Mouse (Mus musculus): ENCODE results near the gene Wsb2.
"Not testable (repeated sequence)": the region's sequence is repeated elsewhere in the genome, so short reads cannot be mapped to it uniquely, and the experiment has no call there.

Gene Wsb2

DNA sequence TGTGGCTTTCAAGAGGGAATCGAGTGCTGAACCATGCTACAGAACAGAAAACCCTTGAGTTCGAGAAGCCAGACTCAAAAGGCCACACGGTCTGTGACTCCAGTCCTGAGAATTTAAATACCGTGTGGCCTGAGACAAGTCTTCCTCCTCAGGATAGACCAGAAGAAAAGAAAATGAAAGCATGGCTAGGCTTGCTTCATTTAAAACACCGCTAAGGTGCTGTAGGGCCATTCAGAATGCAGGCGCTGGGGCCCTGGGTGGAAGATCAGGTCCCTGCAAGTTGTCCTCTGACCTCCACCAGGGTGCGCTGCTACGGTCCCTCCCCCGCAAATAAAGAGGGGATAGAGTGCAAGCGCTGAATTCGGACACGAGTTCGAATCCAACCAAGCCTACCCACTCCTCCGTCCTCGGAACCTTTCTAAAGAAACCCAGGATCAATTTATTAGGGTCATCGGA is 31.2 kb downstream of the Wsb2 start:
- DNase-seq (ENCODE audit: low read depth, low spot score) = peak; percentile 66

DNA sequence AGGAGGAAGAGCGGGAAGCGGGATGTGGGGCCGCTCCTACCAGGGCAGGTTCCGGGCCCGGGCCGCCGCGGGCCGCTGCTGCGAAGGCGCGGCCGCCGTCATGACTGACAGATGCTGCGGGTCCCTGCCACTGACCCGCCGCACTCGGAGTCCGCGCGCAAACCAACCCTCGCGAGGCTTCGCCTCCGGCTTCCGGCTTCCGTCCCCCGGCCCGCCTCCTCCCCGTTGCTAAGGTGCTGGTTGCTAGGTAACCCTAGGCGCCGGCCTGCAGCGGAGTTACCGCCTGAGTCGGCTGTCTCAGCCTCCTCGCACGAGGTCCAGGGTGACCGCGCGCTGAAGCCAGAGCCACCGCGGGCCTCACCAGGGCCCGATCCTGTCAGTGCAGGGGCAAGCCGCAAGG is 31.8 kb downstream of the Wsb2 start, which contains the start of gene Rfc5:
Gene Rfc5 (minus strand): TSS at position 171 of the 400 bp plus-strand sequence.
- peak; percentile 96 for DNase-seq (ENCODE audit: low read depth, low spot score)

DNA sequence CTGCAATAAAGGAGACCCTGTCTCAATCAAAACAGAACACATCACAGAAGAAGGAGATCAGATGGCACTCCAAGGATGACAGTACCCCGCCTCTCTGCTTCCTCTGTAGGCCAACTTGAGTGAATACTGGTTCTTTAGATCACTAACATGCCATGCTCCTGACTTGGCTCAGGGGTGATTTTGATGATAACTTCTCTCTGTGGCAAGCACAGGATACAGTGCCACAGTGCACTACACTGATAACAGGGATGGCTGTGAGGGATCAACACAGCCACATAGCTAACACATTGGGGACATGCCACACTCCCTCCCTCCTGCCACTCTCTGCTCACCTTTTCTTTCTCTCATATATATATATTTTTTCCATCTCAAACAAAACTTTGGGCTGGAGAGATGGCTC is 33.8 kb downstream of the Wsb2 start:
- no peak for DNase-seq (ENCODE audit: low read depth, low spot score)

DNA sequence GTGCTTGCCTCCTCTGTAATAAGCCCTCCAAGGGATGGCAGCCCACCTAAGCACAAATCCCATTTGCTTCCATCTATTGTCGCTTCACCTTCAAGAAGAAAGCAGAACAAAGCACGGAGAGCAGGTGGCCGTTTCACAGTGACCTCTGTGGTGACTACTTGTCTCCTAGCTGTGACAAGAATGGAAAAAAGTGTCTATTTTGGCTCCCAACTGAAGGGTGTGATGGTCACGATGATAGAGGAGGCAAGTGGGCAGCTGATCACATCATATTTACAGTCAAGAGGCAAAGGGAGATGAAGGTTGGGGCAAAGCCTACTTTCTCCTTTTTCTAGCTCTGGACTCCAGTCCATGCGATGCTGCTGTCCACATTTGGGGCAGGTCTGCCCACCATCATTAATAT is 38.7 kb downstream of the Wsb2 start:
- no peak for DNase-seq (ENCODE audit: low read depth, low spot score)

GRCm38 (mm10) chr5:117396596-117397014 is 39.5 kb downstream of the Wsb2 start:
- DNase-seq (ENCODE audit: low read depth, low spot score) = no peak

- DNase-seq (ENCODE audit: low read depth, low spot score) = no peak
Observed at GRCm38 (mm10) chr5:117397371-117397770, 40.3 kb downstream of the Wsb2 start.

DNA sequence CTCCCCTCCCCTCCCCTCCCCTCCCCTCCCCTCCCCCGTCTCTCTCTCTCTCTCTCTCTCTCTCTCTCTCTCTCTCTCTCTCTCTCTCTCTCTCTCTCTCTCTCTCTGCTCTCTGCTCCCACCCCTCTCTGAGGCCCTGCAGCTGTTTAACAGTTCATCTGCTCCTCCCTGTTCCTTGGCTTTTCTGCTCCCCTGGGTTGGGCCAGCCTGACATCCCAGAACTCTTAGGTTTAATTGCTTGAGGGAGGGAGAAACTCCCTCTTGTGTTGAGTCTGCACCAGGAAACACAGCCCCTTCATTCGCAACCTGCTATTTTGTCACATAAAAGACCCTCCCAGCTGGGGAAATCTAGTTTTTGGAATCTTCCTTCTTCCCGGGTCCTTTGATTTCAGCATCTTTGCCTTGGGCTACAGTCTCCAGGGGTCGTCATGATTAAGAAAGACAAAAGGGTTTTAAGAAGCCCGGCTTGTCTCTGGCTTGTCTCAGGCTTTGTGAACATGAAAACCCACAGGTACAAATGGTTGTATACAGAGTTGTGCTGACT is 41.0 kb downstream of the Wsb2 start:
- DNase-seq (ENCODE audit: low read depth, low spot score) = no peak

- DNase-seq (ENCODE audit: low read depth, low spot score) = no peak
Observed at GRCm38 (mm10) chr5:117399281-117399680, 42.2 kb downstream of the Wsb2 start.

DNA sequence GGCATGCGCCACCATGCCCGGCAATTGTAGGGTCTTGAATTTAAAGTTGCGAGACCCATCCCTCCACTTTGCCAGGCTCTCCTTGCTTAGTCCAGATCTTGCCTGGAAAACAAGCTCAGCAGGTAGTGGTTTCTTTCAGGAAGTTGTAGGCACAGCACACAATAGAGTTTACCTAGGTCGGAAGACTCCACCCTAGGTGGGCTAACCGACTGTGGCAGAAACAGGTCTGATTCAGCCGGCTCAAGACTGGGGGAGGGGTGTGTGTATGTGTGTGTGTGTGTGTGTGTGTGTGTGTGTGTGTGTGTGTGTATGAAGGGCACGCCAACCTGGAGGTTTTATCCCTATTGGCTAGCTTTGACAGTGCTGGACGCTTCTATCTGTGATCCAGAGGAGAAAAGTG is 46.5 kb downstream of the Wsb2 start:
- no peak for DNase-seq (ENCODE audit: low read depth, low spot score)

GRCm38 (mm10) chr5:117404671-117405070 is 47.6 kb downstream of the Wsb2 start:
- DNase-seq (ENCODE audit: low read depth, low spot score) = not testable (repeated sequence)

DNA sequence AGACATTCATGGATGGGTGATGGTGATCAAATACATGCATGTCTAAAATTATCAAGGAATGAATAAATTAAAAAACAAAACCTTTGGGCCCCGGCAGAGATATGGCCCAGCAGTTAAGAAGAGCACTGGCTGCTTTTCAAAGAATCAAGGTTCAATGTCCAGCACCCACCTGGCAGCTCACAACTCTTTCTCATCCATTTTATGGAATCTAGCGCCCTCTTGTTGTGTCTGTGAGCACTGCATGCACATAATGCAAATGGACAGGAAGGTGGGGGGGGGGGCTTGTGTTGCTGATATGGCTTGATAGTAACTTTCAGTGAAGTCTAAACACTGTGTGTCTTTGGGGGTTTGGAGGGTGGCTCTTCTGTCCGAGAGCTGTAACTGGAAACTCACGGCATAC is 51.1 kb downstream of the Wsb2 start:
- DNase-seq (ENCODE audit: low read depth, low spot score) = no peak

DNA sequence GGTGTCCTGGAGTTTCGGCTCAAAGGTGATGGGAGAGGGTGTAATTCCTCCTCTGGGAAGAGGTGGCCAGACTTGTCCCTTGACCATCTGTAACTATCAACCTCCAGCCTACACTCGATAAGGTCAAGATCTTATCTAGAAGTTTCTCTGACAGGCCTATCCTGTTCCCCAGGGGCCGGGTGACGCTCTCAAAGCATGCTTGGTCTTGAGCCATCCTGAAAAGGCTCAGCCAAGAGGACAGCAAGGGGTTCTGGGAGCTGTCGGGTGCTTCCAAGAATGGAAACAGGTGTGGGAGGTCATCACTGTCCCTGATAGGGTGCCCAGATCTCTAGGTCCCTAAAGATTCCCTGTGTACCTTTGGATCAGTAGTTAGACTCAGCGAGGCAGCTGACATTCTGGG is 52.3 kb downstream of the Wsb2 start:
- no peak for DNase-seq (ENCODE audit: low read depth, low spot score)

DNA sequence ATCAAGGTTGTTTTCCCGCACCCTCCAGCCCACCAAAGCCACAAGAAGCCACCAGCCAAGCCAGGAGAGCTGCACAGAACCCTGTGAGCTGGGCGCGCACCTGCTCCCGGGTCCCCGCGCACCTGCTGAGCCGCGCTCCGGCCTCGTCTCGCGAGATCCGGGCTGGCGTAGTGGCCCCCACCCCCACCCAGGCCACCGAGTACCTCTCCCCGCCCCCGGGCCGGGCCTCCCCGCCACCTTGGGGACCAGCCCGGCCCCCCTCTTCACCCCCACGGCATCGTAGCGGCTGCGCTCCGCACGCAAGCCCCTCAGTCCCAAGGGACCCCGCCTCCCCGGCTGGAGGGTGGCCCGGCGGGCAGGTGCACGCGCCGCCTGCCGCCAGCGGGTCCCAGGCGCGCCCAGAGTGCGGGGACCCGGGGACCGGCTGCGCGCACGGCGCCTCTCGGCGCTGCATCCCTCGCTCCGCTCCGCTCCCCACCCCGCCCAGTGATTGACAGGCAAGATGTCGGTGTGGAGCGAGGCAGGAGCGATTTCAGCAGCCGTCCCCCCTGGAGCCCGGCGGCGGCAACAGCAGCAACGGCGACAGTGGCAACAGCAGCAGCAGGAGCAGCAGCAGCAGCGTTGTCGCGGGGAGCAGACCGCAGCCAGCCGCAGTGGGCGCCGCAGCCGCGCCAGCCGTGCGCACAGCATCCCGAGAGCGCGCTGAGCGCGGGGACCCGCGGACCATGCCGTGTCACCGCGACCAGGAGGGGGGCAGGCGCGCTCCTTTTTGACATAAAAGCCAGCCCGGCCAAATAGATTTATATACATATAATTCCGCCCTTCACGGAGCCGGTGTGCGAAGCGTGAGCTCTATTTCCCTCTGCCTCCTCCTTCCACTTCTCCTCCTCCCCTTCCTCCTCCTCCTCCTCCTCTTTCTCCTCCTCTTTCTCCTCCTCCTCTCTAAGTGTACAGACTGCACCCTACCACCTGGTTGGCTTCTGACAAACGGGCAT is 56.7 kb downstream of the Wsb2 start, which contains the start of gene Ksr2:
Gene Ksr2 (plus strand): TSS at position 494 of the 995 bp plus-strand sequence.
- peak; percentile 20 for DNase-seq (ENCODE audit: low read depth, low spot score)

- DNase-seq (ENCODE audit: low read depth, low spot score) = no peak
Observed at GRCm38 (mm10) chr5:117414611-117415010, 57.5 kb downstream of the Wsb2 start.

DNA sequence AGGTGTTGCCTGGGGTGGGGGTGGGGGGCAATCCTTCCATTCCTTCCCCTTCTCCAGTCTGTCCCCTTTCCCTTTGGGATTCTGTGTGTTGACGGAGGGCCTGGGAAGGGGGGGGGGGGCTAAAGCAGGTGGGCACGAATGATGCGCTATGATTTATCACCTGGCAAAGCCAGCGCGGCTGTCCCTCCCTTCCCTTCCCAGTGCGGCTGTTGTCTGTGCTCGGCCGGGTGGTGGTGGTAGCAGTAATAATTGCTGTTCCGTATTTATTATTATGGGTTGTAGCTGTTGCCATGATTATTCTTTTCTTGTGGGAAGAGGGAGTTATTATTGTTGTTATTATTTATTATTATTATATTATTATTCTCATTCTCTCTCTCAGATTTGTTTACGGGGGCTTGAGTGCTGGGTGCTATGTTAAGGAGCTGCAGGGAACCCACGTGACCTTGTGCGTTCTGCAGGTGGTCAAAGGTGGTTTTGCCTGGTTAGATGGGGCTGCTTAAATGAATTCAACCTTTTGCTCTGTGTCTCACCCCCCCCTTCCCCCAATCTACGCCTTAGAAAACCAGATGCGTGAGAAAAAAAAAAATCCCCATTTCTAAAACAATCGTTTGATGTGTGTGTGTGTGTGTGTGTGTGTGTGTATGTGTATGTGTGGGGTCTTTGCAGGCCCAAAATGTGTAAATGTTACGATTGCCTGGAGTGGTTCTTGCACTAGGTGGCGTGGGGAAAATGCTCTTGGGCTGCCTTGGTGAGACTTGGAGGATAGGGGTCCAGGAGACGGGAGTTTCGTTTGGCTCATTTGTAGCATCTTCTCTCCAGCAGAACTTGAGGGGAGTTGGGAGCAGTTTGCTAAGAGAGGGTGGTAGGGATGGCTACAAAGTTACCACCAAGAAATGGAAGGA is 58.2 kb downstream of the Wsb2 start:
- no peak for DNase-seq (ENCODE audit: low read depth, low spot score)

GRCm38 (mm10) chr5:117417442-117417841 is 60.3 kb downstream of the Wsb2 start:
- no peak for DNase-seq (ENCODE audit: low read depth, low spot score)

All from forelimb bud, embryonic 11.5 days (tissue).